Mouse (Mus musculus) adipose tissue, adult 10 weeks (tissue): ENCODE results near the gene Dhtkd1. TPM values are rescaled to one million over a fixed set of nuclear protein-coding genes. Genes with fewer than 3 reads are reported as not detected.

Source experiments
- polyA plus RNA-seq: library from polyadenylated mRNA; stranded (reverse); fragments of 350-450 nt; fragmentation: Illumina TruSeq; extraction: RNeasy Lipid Tissue Mini Kit (QIAGEN cat#74804); gene quantifications from one replicate; pipeline ENCODE4 v1.2.3, GENCODE M21; 2014; ENCODE audit warnings: low read depth, low replicate concordance

The Dhtkd1 gene
- polyA plus RNA-seq = 11.1 TPM

DNA sequence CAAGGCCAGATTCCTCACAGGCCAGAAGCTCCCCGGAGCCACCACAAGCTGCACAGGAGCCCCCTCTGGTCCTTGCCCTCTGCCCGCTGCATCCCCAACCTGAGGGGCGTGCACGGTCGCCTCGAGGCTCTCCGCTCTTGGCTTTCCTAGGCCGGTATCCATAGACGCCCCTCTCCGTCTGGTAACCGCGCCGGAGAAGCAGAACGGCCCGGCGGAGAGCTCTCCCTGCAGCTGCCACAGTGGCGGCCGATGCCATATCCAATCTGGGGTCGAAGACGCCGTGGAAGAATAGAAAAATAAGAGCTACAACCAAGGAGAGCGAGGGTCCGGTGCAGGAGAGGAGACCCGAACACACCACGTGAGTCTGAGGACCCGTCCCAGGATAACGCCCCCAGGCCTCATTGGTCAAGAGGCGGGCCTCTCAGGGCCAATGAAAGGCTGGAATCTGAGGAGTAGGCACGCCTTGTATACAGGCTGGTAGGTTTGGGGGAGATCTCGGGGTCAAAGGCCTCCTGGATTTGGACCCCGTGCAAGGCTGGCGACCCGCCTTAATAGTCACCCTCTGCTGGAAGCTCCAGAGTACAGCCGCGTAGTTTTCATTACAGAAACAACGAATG is at the start of gene Dhtkd1:
Gene Dhtkd1 (minus strand): TSS at position 377 of the 617 bp plus-strand sequence.

DNA sequence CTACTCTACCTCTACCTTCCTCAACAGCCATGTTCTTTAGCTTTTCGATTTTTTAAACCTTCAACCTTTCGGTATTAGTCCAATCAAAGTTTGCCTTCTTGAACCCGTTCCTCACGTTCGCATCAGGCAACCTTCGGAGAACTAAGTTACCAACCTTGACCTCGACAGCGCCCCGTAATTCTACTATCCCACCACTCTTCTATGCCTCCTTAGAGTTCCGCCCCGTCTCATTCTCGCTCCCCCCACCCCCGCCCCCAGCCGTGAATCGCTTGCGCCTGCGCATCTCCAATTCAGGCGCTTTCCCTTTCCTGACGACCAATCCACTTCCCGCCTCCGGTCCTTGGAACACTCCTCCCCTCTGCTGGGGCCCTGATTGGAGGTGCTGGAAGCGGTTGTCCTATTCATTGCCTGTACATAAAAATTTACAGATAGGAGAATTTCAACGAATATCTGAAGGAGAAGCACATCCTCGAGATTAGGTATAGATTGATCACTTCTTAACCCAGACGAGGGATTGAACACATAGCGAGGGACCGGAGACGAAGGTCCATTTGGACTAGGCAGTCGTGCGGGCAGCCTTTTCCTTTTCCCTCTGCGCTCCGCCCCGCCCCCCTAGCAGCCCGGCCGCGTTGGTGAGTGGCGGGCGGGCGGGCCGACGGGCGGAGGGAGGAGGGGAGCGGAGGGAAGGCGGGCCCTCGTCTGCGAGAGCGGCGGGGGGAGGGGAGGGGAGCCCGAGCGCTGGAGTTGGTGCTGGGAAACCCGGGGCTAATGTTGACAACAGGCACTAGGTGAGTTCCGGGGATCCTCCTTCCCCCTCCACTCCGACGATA is 8.4 kb upstream of the Dhtkd1 start, which contains the start of gene Upf2:
Gene Upf2 (plus strand): TSS at position 704 of the 830 bp plus-strand sequence.

DNA sequence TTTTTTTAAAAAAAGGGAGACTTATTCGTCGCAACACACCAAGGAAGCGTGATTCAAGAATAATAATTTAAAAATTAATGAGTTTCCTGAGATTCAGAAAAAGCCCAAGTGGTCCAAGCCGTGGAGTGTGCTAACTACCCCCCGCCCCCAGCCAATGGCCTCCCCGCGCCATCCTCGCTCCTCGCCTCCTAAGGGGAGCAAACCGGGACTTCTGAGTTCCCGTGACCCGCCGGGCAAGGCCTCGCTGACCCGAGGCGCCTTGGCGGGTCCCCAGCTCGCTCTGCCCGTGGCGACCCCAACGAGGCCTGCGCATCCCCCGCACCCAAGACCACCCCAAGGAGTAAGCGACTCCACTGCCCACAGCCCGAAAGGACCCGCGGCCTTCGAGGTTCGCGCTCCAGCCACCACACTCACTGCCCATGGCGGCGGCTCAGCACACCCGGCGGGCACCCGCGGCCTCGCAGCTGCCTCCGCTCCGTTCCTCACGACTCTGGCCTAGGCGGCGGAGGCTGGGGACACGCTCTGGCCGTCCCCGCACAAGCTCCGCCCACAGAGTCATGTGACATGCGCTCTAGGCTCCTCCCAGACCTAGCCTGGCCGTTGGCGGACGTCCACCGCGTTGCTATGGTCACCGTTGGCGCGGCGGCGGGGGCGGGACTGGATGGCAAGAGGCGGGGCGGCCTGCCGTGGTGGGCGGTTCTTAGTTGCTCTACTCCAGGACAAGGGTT is 47.6 kb downstream of the Dhtkd1 start, which contains the start of gene Sec61a2:
Gene Sec61a2 (minus strand): TSS at position 590 of the 728 bp plus-strand sequence.

DNA sequence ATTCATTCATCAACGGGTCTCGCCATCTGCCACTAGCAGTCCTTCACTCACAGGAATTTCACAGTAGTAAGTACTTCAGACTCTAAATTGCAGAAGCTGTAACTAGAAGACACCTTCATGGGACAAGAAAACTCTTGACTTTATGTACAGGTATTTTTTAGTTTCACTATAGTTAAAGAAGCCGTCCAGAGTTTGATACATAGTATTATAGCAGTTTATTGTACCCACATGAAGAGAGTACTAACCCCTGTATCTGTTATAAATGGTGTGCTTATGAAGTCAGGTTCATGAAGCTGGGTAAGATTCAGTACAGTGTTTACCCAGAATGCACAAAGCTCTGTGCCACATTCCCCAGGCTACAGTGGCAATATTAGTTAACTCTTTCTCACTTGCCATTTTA is 79.8 kb downstream of the Dhtkd1 start, which contains the start of gene Gm13199:
Gene Gm13199 (minus strand): TSS at position 101 of the 400 bp plus-strand sequence.

Other genes starting within 250 kb of the Dhtkd1 start
- 2.5 TPM for gene Camk1d, start 228.3 kb downstream of the Dhtkd1 start, polyA plus RNA-seq
- gene Nudt5, start 97.8 kb downstream of the Dhtkd1 start, polyA plus RNA-seq = 33.4 TPM
- gene Cdc123, start 97.6 kb downstream of the Dhtkd1 start, polyA plus RNA-seq = 162 TPM
- gene Gm13199, start 79.9 kb downstream of the Dhtkd1 start, polyA plus RNA-seq = 1.7 TPM
- 53.0 TPM for gene Sec61a2, start 47.4 kb downstream of the Dhtkd1 start, polyA plus RNA-seq
- gene Upf2, start 8.7 kb upstream of the Dhtkd1 start, polyA plus RNA-seq = 23.3 TPM
- gene Proser2, start 187.4 kb upstream of the Dhtkd1 start, polyA plus RNA-seq = 1.8 TPM